Mouse (Mus musculus) olfactory bulb, adult 2 months (tissue): ENCODE results near the gene Gm20695.

Experiments used
- CTCF ChIP-seq: fragments of 200-500 bp; IDR thresholded peaks from 2 replicates; pipeline ENCODE4 v1.5.1; 2012; ENCODE audit warnings: low read depth, mild to moderate bottlenecking, low read length, moderate library complexity; ENCODE audit not compliant: insufficient read depth
- POLR2A ChIP-seq: fragments of 200-500 bp; IDR thresholded peaks from 2 replicates; pipeline ENCODE4 v1.6.1; 2012; ENCODE audit warnings: mild to moderate bottlenecking, low read depth, low read length, moderate library complexity; ENCODE audit not compliant: insufficient read depth

DNA sequence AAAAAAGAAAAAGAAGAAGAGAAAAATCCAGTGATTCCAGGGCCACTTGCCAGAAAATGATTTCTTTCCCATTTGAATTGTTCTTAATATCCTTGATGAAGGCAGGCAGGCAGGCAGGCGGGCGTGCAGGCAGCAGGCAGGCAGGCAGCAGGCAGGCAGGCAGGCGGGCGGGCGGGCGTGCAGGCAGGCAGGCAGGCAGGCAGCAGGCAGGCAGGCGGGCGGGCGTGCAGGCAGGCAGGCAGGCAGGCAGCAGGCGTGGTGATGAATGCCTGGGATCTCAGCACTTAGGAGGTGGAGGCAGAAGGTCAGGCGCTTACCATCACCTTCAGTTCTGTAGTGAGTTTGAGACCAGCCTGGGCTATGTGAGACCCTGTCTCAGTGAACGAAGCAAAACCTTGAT is 31.9 kb upstream of the Gm20695 start:
- TF ChIP-seq CTCF (no peak), POLR2A (no peak)
